ENCODE assay signal across 8 mouse cellular contexts in genomic region chr2:79635426-79636291, GRCm38 (mm10). TPM values are rescaled to one million over a fixed set of nuclear protein-coding genes. Genes with fewer than 3 reads are reported as not detected.
DNase-seq lines count a peak whose midpoint lies in the region; ATAC-seq lines count a peak whose summit lies in the region.

No protein-coding gene starts in this region.

- under 1% methylated on average over 82 of the region's 83 CpGs for WGBS in forebrain, embryonic 16.5 days
- under 1% methylated on average over 77 of the region's 83 CpGs for WGBS in lung, embryonic 16.5 days

- H3K27ac ChIP-seq in forebrain, embryonic 16.5 days (ENCODE audit: low read length): peak overlapping the region; percentile 60; the same call in 1 of the 2 replicates
- H3K27ac ChIP-seq in lung, embryonic 16.5 days (ENCODE audit: low read length): peak overlapping the region; percentile 63

- DNase-seq in MN1 (ENCODE audit: low spot score): peak; percentile 67
- peak; percentile 86 for DNase-seq in cerebellum, adult 11-12 months
- DNase-seq in heart, postnatal 4 days: peak; percentile 78
- DNase-seq in layer of hippocampus, adult 9-11 months: peak; percentile 65
- peak; percentile 59 for DNase-seq in ovary, adult 18-20 months (ENCODE audit: low spot score)
- DNase-seq in urinary bladder, adult 2 months (ENCODE audit: low spot score): peak; percentile 80

- no peaks in the 10 kb centered on the region for H3K27me3 ChIP-seq in forebrain, embryonic 16.5 days (replicated peaks; ENCODE audit: control insufficient read depth, insufficient read depth, low read length)
- no peaks in the 10 kb centered on the region for H3K27me3 ChIP-seq in lung, embryonic 16.5 days (ENCODE audit: control insufficient read depth, insufficient read depth, low read depth, low read length)

- H3K4me2 ChIP-seq in forebrain, embryonic 16.5 days (ENCODE audit: low read length): peak overlapping the region; percentile 82
- peak overlapping the region; percentile 86 for H3K4me2 ChIP-seq in lung, embryonic 16.5 days (ENCODE audit: low read depth, low read length)

- no peaks in the 10 kb centered on the region for H3K36me3 ChIP-seq in forebrain, embryonic 16.5 days (ENCODE audit: control insufficient read depth, insufficient read depth)
- no peaks in the 10 kb centered on the region; the same call in 1 of the 2 replicates for H3K36me3 ChIP-seq in lung, embryonic 16.5 days (ENCODE audit: control insufficient read depth, insufficient read depth, low read length)

- ATAC-seq in forebrain, embryonic 16.5 days: peak; percentile 84
- peak; percentile 81 for ATAC-seq in lung, embryonic 16.5 days (ENCODE audit: low read depth)

- no peaks in the 10 kb centered on the region for H3K9me3 ChIP-seq in forebrain, embryonic 16.5 days (ENCODE audit: control insufficient read depth, low read length)
- H3K9me3 ChIP-seq in lung, embryonic 16.5 days (ENCODE audit: control insufficient read depth, low read length): no peaks in the 10 kb centered on the region

- peaks cover 9% of the 10 kb centered on the region for H3K4me1 ChIP-seq in forebrain, embryonic 16.5 days (replicated peaks; ENCODE audit: control insufficient read depth, insufficient read depth, low read length)
- H3K4me1 ChIP-seq in lung, embryonic 16.5 days (replicated peaks; ENCODE audit: control insufficient read depth, insufficient read depth, low read length): peaks cover 5% of the 10 kb centered on the region; the same call in 1 of the 2 replicates

- H3K4me3 ChIP-seq in forebrain, embryonic 16.5 days (replicated peaks; ENCODE audit: low read length): peak overlapping the region; percentile 91
- H3K4me3 ChIP-seq in lung, embryonic 16.5 days (ENCODE audit: low read length): peak overlapping the region; percentile 61

- H3K9ac ChIP-seq in forebrain, embryonic 16.5 days (replicated peaks; ENCODE audit: low read depth, low read length): peak overlapping the region; percentile 78
- H3K9ac ChIP-seq in lung, embryonic 16.5 days (ENCODE audit: low read length): peak overlapping the region; percentile 81

RNA-seq across cellular contexts. Expression of gene Itprid2, which starts 0.5 kb away (rescaled TPM):
- polyA plus RNA-seq in forebrain, embryonic 16.5 days (2015; fragmentation: Nextera tagmentation; extraction: Ambion mirVana): 4.7 and 6.2 TPM in 2 replicates
- 10 to 100 TPM; 23.3 to 27.4 TPM for total RNA-seq in heart, postnatal 4 days (2021)
- 8.7 and 8.9 TPM in 2 replicates for polyA plus RNA-seq in lung, embryonic 16.5 days (2015; fragmentation: Nextera tagmentation; extraction: Ambion mirVana)
- 12.0 and 44.6 TPM in 2 replicates for polyA plus RNA-seq in urinary bladder, adult 2 months (2012; rRNA removed)

Comparison
In these comparisons a context has a peak if more than half of its experiments do, and no peak if none do; other contexts are left out.
1. Peak in every context shown above with its lines: DNase-seq, ATAC-seq, H3K4me3 ChIP-seq and H3K27ac ChIP-seq.